Mouse (Mus musculus): ENCODE measurements at regions not wholly inside any gene's neighbourhood (a gene's known extent, or its start where the extent isn't known, plus 50 kb on each side); places are given as distances from the start of the nearest gene placed in this dataset.

- DNase-seq, result no peak
These were observed 231.4 kb upstream of the Frg1 start for GRCm38 (mm10) chr8:41648276-41648675.

- no peak for DNase-seq
These were observed 227.8 kb upstream of the Frg1 start for GRCm38 (mm10) chr8:41644626-41645025.

DNA sequence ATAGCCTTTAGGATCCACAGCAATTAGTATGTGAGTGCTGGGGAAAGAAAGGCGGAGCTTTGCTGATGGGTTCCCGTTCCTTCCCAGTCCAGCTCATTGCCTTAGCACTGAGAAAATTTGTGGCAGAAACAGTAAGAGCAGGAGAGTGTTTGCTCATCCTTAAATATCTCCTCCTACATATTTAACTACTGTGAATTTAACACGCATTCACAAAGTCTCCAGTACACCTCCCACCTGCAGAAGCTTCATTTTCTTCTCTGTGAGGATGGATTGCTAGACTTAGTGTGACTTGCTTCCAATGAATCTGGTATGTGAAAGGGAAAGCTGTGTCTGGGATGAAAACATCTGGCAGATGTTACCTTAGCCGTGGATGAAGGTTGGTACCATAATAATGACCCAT is 207.0 kb upstream of the Frg1 start:
- no peak for DNase-seq

GRCm38 (mm10) chr8:41600255-41600654 is 183.4 kb upstream of the Frg1 start:
- DNase-seq, result no peak

- no peak for DNase-seq
These were observed 177.6 kb upstream of the Frg1 start for GRCm38 (mm10) chr8:41594446-41594845.

DNA sequence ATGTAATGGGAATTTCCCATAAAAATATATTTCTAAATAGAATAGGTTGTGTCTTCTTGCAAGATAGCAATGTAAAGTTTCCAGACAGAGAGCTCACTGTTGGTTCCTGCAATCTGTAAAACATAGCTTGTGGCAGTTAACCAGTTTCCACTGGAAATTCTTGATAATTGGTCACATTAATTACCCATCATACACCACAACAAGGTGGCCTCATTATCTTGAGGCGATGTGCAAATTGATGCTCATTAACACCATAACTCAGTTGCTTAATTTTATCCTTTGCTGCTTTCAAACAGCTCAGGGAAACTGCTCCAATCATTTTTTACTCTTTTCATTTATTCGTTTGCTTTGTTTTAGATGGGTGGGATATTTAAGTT is 176.8 kb upstream of the Frg1 start:
- no peak for DNase-seq

- DNase-seq, result no peak
These were observed 176.1 kb upstream of the Frg1 start for GRCm38 (mm10) chr8:41592741-41593665.

GRCm38 (mm10) chr8:41592174-41592573 is 175.3 kb upstream of the Frg1 start:
- no peak for DNase-seq

DNA sequence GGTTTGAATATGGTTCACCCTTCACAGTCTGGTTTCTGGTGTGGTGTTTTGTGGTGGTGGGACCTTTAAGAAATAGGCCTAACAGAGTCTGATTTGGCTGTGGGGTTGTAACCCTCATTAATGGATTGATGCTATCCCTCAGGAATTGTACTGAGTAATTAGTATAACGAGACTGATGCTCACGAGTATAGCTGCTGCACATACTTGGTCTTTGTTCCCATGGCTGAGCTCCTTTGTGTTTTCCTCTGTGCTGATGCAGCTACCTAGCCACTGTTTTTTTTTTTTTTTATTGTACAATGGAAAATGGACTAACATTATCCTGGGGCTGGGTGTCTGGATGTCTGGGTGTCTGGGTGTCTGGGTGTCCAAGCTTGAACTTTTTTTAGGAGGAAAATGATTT is 171.3 kb upstream of the Frg1 start:
- DNase-seq, result no peak

- DNase-seq, result peak; percentile 51
These were observed 156.4 kb upstream of the Frg1 start for GRCm38 (mm10) chr8:41573027-41573885.

- no peak for DNase-seq
These were observed 153.7 kb upstream of the Frg1 start for GRCm38 (mm10) chr8:41570566-41570965.

DNA sequence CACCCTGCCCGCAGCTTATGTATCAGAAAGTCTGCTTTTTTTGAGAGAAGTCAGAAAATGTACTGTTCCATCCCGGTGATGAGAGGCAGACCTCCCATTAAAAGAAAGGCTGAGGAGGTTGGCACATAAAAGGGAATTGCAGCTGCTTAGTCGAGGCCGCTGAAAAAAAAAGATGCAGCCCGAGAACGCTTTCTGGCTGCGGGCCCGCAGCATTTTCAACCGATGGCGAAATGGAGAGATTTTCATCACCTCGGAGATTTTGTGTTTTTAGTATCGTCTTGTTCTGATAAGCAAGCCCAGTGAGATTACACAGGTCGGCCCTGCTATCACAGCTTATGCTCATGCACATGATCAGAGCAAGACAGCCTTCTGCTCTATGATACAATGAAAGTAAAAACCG is 145.1 kb upstream of the Frg1 start:
- DNase-seq, result no peak

DNA sequence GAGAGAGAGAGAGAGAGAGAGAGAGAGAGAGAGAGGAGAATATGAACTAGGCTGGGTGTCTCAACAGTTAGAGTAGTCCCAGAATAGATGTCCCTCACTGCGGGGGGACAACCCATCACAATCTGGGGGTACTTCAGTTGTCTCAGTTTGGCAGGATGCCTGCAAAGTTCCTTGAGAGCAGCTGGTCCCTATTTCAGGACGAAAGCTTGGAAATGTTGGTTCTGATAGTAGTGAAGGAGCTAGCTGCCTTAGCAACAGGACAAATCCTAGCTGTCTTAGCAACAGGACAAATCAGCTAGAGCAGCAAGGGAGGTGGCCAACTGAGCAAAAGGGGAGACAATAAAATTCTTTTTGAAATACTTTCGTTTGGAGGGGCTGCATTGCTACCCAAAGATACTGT is 139.9 kb upstream of the Frg1 start:
- DNase-seq, result no peak

GRCm38 (mm10) chr8:41552747-41553534 is 136.1 kb upstream of the Frg1 start:
- no peak for DNase-seq

DNA sequence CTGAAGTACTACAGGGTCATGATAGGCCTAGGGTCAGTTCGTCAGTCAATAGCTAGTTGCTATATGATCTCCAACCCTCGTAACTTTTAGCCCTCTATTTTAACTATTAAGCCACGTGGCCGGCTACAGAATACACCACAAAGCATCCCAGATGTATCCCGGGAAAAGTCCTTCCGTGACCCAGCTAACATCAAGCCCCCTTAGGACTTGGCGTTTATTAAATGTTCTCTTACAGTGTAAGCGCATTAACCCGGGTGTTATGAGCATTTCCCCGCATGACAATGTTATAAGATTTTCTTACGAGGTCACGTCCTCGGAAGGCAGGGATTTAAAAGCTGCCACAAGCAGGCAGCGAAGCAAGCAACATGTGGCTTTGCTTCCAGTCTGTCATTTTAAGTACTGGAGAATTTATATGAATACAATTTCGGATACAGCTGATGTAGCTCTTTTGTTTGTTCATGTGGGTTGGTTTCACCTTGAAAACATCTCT is 135.1 kb upstream of the Frg1 start:
- DNase-seq, result no peak

GRCm38 (mm10) chr8:41550095-41550420 is 133.2 kb upstream of the Frg1 start:
- DNase-seq, result no peak

DNA sequence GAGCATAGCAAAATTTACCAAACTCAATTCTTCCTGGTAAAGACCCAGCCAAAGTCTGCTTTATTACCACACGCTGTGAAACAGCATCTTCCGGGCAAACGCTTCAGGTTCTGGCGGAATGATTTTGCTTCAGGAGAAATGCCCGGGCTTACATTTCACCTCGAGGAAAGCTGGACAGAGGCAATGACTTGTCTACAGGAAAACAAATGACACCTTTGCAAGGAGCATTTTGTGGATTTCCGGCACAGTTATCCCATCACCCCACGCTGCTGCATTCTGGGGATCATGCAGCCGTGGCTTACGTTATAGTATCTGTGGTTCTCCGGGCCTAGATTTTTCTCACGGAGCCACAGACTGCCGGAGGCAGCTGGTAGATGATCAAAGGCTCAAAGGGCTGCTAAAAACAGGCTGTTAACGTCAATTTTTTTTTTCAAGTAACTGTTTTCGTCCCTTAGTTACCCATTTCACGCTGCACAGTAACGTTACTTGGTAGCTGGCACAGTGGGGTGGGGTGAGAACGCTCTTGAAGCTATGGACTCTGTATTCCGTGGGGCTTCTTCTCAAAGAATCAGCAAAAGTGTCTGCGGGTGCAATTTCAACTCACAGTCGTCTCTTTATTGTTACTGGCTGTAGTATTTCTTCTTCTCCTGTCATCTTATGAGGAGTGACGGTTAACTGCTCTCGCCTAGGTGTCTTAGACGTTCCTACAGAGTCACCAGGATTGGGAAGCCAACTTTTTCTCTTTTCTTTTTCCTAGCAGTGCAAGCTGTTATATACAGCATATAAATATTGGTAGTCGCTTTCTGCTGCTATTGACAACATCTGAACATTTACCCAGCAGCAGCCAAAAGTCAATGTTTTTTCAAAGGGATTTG is 132.6 kb upstream of the Frg1 start:
- DNase-seq, result no peak

GRCm38 (mm10) chr8:41547730-41548368 is 131.0 kb upstream of the Frg1 start:
- no peak for DNase-seq

DNA sequence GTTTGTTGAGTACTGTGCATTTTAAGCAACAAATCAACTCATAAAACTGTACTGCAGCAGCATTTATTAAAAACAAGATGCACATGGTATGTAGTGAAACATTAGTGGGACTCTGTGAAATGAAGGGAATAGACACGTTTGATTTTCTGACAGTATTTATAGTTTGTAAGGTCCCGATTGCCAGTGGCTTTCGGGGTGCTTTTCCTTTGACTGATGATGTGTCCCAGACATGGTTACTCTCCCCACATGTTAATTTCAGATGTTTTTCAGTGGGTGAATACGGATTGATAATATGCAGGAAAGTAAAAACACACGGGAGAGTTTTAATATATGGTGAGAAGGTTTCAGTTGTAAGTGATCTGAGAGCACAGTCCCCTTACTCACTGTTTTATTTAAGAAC is 115.3 kb upstream of the Frg1 start:
- DNase-seq, result no peak

DNA sequence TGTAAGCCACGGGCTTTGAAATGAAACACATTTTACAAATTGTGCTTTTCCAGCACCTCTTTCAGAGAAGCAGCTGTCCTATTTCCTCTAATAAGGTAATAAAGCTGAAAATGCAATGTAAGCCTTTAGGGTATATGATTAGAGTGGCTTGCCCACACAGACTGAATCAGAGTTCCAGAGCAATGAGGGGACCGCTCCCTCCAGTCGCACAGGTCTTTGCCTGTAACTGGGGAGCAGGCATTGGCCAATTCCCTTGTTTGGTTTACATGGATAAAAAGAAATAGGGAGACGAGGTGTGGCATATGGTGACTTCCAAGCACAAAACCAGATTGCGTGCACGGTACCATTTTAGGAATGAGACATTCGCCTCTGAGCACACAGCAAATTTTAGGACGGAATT is 112.7 kb upstream of the Frg1 start:
- DNase-seq, result no peak

DNA sequence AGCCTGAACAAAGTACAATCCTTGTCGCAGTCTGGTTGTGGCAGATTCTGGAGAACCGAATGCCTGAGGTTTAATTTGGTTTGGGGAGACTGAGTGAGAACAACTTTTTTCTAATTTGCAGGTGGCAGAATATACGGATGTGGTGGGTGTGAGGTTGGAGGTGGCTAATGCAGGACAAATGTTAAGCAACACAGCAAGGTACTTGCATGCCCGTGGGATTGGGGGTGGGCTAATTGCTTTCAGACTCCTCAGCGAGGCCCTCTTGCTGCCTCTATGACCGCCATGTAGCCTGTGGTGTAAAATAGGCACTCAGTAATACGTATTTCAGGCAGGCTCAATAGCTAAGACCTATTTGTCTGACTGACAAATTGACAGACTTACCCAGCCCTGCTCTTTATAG is 109.4 kb upstream of the Frg1 start:
- DNase-seq, result no peak

GRCm38 (mm10) chr8:41485163-41485562 is 68.3 kb upstream of the Frg1 start:
- DNase-seq, result no peak
